Mouse (Mus musculus) G1E (cell line): Measurements from ENCODE around the gene Gpnmb.

ENCODE experiments used
- CTCF ChIP-seq: IDR thresholded peaks from 2 replicates; pipeline ENCODE4 v1.5.1; 2012; ENCODE audit warnings: low read depth, low read length, inconsistent platforms, mixed read lengths
- GATA1 ChIP-seq: IDR thresholded peaks from 2 replicates; pipeline ENCODE4 v1.6.1; 2012; ENCODE audit warnings: borderline replicate concordance, low read length, inconsistent platforms, mixed read lengths
- GATA2 ChIP-seq: IDR thresholded peaks from 2 replicates; pipeline ENCODE4 v1.6.1; 2012; ENCODE audit warnings: low read depth, low read length, inconsistent platforms, borderline replicate concordance
- POLR2AphosphoS5 ChIP-seq: IDR thresholded peaks from 2 replicates; pipeline ENCODE4 v1.6.1; 2012; ENCODE audit warnings: low read depth, low read length, inconsistent platforms; ENCODE audit not compliant: insufficient replicate concordance
- TAL1 ChIP-seq: conservative IDR thresholded peaks from 2 replicates; pipeline ENCODE4 v1.6.1; 2012; ENCODE audit warnings: low read depth, low read length, inconsistent platforms, mixed read lengths

DNA sequence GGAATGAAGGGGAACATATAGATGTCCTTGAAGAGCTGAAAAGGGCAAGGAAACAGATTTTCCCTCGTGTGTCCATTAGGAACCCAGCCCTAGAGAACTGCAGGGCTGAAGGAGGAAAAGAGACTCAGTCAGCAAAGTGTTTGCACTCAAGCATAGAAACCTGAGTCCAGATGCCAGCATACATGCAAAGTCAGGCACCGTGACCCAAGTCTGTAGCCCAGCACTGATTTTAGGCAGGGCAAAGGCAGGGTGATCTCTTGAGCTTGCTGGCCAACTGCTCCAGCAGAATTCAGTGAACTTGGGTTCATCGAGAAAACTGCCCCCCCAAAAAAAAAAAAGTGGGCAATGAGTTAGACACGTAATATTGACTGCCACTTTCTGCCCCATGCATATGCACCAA is 44.4 kb upstream of the Gpnmb start:
- TF ChIP-seq CTCF (no peak), TAL1 (no peak), GATA1 (no peak), POLR2AphosphoS5 (no peak), GATA2 (no peak)
